Mouse (Mus musculus) MEL (cell line): ENCODE measurements around the gene Ctnna2. TPM values are rescaled to one million over a fixed set of nuclear protein-coding genes. Genes with fewer than 3 reads are reported as not detected.

Experiments used
- DNase-seq: peaks from one replicate; pipeline ENCODE4 v3.0.0; 2011; ENCODE audit warnings: low read depth, low spot score
- H3K27ac ChIP-seq: 2 replicates; pipeline ENCODE4 v1.5.1; 2012; ENCODE audit warnings: low read depth, mild to moderate bottlenecking, control low read depth, low read length, moderate library complexity; ENCODE audit not compliant: control insufficient read depth
- H3K27me3 ChIP-seq, 2 experiments: fragments of 150-350 bp in 1 of 2; sonication (generic) in 1 of 2; 2 replicates each; pipeline ENCODE4 v1.6.1; 2012; ENCODE audit warnings: low read length in 2 of 2, mild to moderate bottlenecking in 2 of 2, improper control_type of control experiment in 1 of 2, moderate library complexity in 1 of 2; ENCODE audit not compliant: insufficient read depth in 2 of 2, control insufficient read depth in 1 of 2
- H3K36me3 ChIP-seq, 2 experiments: 2 replicates each; pipeline ENCODE4 v1.6.1; 2012 to 2014; ENCODE audit warnings: low read length in 2 of 2, improper control_type of control experiment in 1 of 2, inconsistent platforms in 1 of 2, mild to moderate bottlenecking in 1 of 2; ENCODE audit not compliant: insufficient read depth in 2 of 2, control insufficient read depth in 1 of 2
- H3K4me1 ChIP-seq, 2 experiments: fragments of 150-350 bp in 1 of 2; sonication (generic) in 1 of 2; 2 replicates each; pipeline ENCODE4 v1.6.1; 2012; ENCODE audit warnings: low read length in 2 of 2, improper control_type of control experiment in 1 of 2, mild to moderate bottlenecking in 1 of 2; ENCODE audit not compliant: insufficient read depth in 2 of 2, control insufficient read depth in 1 of 2
- H3K4me3 ChIP-seq, 2 experiments: fragments of 150-350 bp in 1 of 2; sonication (generic) in 1 of 2; 2 replicates each; pipeline ENCODE4 v1.5.1; 2012; ENCODE audit warnings: low read depth in 2 of 2, low read length in 2 of 2, mild to moderate bottlenecking in 2 of 2, moderate library complexity in 2 of 2, control low read depth in 1 of 2, improper control_type of control experiment in 1 of 2; ENCODE audit not compliant: control insufficient read depth in 1 of 2, insufficient read depth in 1 of 2
- H3K79me2 ChIP-seq: 2 replicates; pipeline ENCODE4 v1.6.1; 2012; ENCODE audit warnings: mild to moderate bottlenecking, low read length, moderate library complexity; ENCODE audit not compliant: control insufficient read depth, poor library complexity, insufficient read depth
- H3K9ac ChIP-seq: 2 replicates; pipeline ENCODE4 v1.6.1; 2012; ENCODE audit warnings: low read depth, mild to moderate bottlenecking, control low read depth, low read length, moderate library complexity; ENCODE audit not compliant: control insufficient read depth, poor library complexity, severe bottlenecking
- H3K9me3 ChIP-seq: fragments of 150-350 bp; sonication (generic); replicated peaks from 2 replicates; pipeline ENCODE4 v1.6.1; 2012; ENCODE audit warnings: mild to moderate bottlenecking, low read length, improper control_type of control experiment, moderate library complexity; ENCODE audit not compliant: insufficient read depth
- BHLHE40 ChIP-seq: IDR thresholded peaks from 2 replicates; pipeline ENCODE4 v1.6.1; 2012; ENCODE audit warnings: low read depth, mild to moderate bottlenecking, inconsistent platforms, low read length, improper control_type of control experiment, borderline replicate concordance
- CHD1 ChIP-seq: IDR thresholded peaks from 2 replicates; pipeline ENCODE4 v1.6.1; 2012; ENCODE audit warnings: low read depth, mild to moderate bottlenecking, inconsistent platforms, low read length, improper control_type of control experiment
- CTCF ChIP-seq, 3 experiments: IDR thresholded peaks in 2 of 3; conservative IDR thresholded peaks in 1 of 3; 2 replicates each; pipeline ENCODE4 v1.5.1; 2011 to 2012; ENCODE audit warnings: low read length in 3 of 3, low read depth in 2 of 3, mild to moderate bottlenecking in 2 of 3, improper control_type of control experiment in 1 of 3, inconsistent platforms in 1 of 3, mixed read lengths in 1 of 3, moderate library complexity in 1 of 3; ENCODE audit not compliant: control insufficient read depth in 1 of 3, insufficient read depth in 1 of 3, poor library complexity in 1 of 3, severe bottlenecking in 1 of 3
- E2F4 ChIP-seq: IDR thresholded peaks from 2 replicates; pipeline ENCODE4 v1.6.1; 2011; ENCODE audit warnings: low read depth, low read length, improper control_type of control experiment, borderline replicate concordance
- ELF1 ChIP-seq: IDR thresholded peaks from 2 replicates; pipeline ENCODE4 v1.6.1; 2014; ENCODE audit warnings: low read depth, mild to moderate bottlenecking, inconsistent platforms, low read length, improper control_type of control experiment, moderate library complexity
- ETS1 ChIP-seq: IDR thresholded peaks from 2 replicates; pipeline ENCODE4 v1.6.1; 2012; ENCODE audit warnings: low read depth, mild to moderate bottlenecking, inconsistent platforms, low read length, improper control_type of control experiment, moderate library complexity
- GABPA ChIP-seq: IDR thresholded peaks from 2 replicates; pipeline ENCODE4 v1.6.1; 2012; ENCODE audit warnings: low read depth, mild to moderate bottlenecking, inconsistent platforms, low read length, improper control_type of control experiment, moderate library complexity
- HCFC1 ChIP-seq: IDR thresholded peaks from 2 replicates; pipeline ENCODE4 v1.6.1; 2012; ENCODE audit warnings: low read depth, mild to moderate bottlenecking, inconsistent platforms, low read length, improper control_type of control experiment, moderate library complexity
- JUND ChIP-seq: IDR thresholded peaks from 2 replicates; pipeline ENCODE4 v1.6.1; 2011; ENCODE audit warnings: low read depth, mild to moderate bottlenecking, improper control_type of control experiment, low read length
- KAT2A ChIP-seq: conservative IDR thresholded peaks from 2 replicates; pipeline ENCODE4 v1.6.1; 2012; ENCODE audit warnings: low read depth, low read length, improper control_type of control experiment, inconsistent platforms
- MAFK ChIP-seq: IDR thresholded peaks from 2 replicates; pipeline ENCODE4 v1.6.1; 2011; ENCODE audit warnings: low read depth, mild to moderate bottlenecking, low read length, improper control_type of control experiment, borderline replicate concordance
- MEF2A ChIP-seq: IDR thresholded peaks from 2 replicates; pipeline ENCODE4 v1.6.1; 2014; ENCODE audit warnings: low read depth, mild to moderate bottlenecking, inconsistent platforms, low read length, improper control_type of control experiment; ENCODE audit not compliant: poor library complexity, insufficient replicate concordance, severe bottlenecking; ENCODE audit errors: extremely low read depth
- MXI1 ChIP-seq: IDR thresholded peaks from 2 replicates; pipeline ENCODE4 v1.6.1; 2011; ENCODE audit warnings: mild to moderate bottlenecking, low read depth, low read length, improper control_type of control experiment
- MYB ChIP-seq: IDR thresholded peaks from 2 replicates; pipeline ENCODE4 v1.6.1; 2011; ENCODE audit warnings: mild to moderate bottlenecking, low read depth, low read length, improper control_type of control experiment
- MYC ChIP-seq: IDR thresholded peaks from 2 replicates; pipeline ENCODE4 v1.6.1; 2011; ENCODE audit warnings: low read depth, mild to moderate bottlenecking, low read length, improper control_type of control experiment, moderate library complexity
- NELFE ChIP-seq: IDR thresholded peaks from 2 replicates; pipeline ENCODE4 v1.6.1; 2011; ENCODE audit warnings: low read depth, low read length, improper control_type of control experiment
- NRF1 ChIP-seq: IDR thresholded peaks from 2 replicates; pipeline ENCODE4 v1.6.1; 2014; ENCODE audit warnings: low read depth, mild to moderate bottlenecking, inconsistent platforms, low read length, improper control_type of control experiment, moderate library complexity; ENCODE audit not compliant: poor library complexity, insufficient read depth, severe bottlenecking
- POLR2A ChIP-seq, 2 experiments: IDR thresholded peaks; 2 replicates each; pipeline ENCODE4 v1.6.1; 2011 to 2012; ENCODE audit warnings: low read length in 2 of 2, mild to moderate bottlenecking in 2 of 2, control low read depth in 1 of 2, improper control_type of control experiment in 1 of 2, low read depth in 1 of 2, moderate library complexity in 1 of 2; ENCODE audit not compliant: control insufficient read depth in 1 of 2, insufficient read depth in 1 of 2, poor library complexity in 1 of 2
- POLR2AphosphoS2 ChIP-seq: IDR thresholded peaks from 2 replicates; pipeline ENCODE4 v1.6.1; 2011; ENCODE audit warnings: low read length, improper control_type of control experiment
- POLR2AphosphoS5 ChIP-seq: IDR thresholded peaks from 2 replicates; pipeline ENCODE4 v1.6.1; 2012; ENCODE audit warnings: low read depth, borderline replicate concordance, mild to moderate bottlenecking, inconsistent platforms, low read length, moderate library complexity, mixed read lengths
- RAD21 ChIP-seq: IDR thresholded peaks from 2 replicates; pipeline ENCODE4 v1.6.1; 2011; ENCODE audit warnings: mild to moderate bottlenecking, low read depth, low read length, improper control_type of control experiment
- RCOR1 ChIP-seq: IDR thresholded peaks from 2 replicates; pipeline ENCODE4 v1.6.1; 2012; ENCODE audit warnings: low read depth, mild to moderate bottlenecking, inconsistent platforms, low read length, improper control_type of control experiment
- SIN3A ChIP-seq: IDR thresholded peaks from 2 replicates; pipeline ENCODE4 v1.6.1; 2012; ENCODE audit warnings: low read length, improper control_type of control experiment, inconsistent platforms
- SMC3 ChIP-seq: IDR thresholded peaks from 2 replicates; pipeline ENCODE4 v1.6.1; 2011; ENCODE audit warnings: low read depth, low read length, improper control_type of control experiment
- TBP ChIP-seq: IDR thresholded peaks from 2 replicates; pipeline ENCODE4 v1.8.0; 2011; ENCODE audit warnings: low read depth, low read length, improper control_type of control experiment
- UBTF ChIP-seq: IDR thresholded peaks from 2 replicates; pipeline ENCODE4 v1.6.1; 2012; ENCODE audit warnings: low read depth, mild to moderate bottlenecking, inconsistent platforms, low read length, improper control_type of control experiment, moderate library complexity, borderline replicate concordance; ENCODE audit not compliant: insufficient read depth
- USF1 ChIP-seq: IDR thresholded peaks from 2 replicates; pipeline ENCODE4 v1.6.1; 2014; ENCODE audit warnings: low read depth, mild to moderate bottlenecking, inconsistent platforms, low read length, improper control_type of control experiment, moderate library complexity
- USF2 ChIP-seq, 2 experiments: IDR thresholded peaks; 2 replicates each; pipeline ENCODE4 v1.6.1; 2011 to 2012; ENCODE audit warnings: improper control_type of control experiment in 2 of 2, low read length in 2 of 2, borderline replicate concordance in 1 of 2, inconsistent platforms in 1 of 2, low read depth in 1 of 2, mild to moderate bottlenecking in 1 of 2; ENCODE audit not compliant: insufficient read depth in 1 of 2
- ZC3H11A ChIP-seq: IDR thresholded peaks from 2 replicates; pipeline ENCODE4 v1.6.1; 2012; ENCODE audit warnings: low read depth, mild to moderate bottlenecking, inconsistent platforms, low read length, improper control_type of control experiment
- ZMIZ1 ChIP-seq: IDR thresholded peaks from 2 replicates; pipeline ENCODE4 v1.6.1; 2012; ENCODE audit warnings: low read depth, mild to moderate bottlenecking, inconsistent platforms, low read length, improper control_type of control experiment, moderate library complexity
- polyA plus RNA-seq, 2 experiments: library from polyadenylated mRNA; stranded (reverse) in 1 of 2; unstranded in 1 of 2; fragments of >175 nt in 1 of 2; fragments of >200 nt in 1 of 2; gene quantifications; 2 replicates each; pipeline versions ENCODE4 v1.2.1 to v1.2.4; 2012; ENCODE audit warnings: low replicate concordance in 2 of 2, low read depth in 1 of 2; ENCODE audit not compliant: insufficient read length in 2 of 2, insufficient read depth in 1 of 2, missing spikeins in 1 of 2
- total RNA-seq: library from RNA; depleted of rRNA; stranded (reverse); fragments of 300-350 nt; gene quantifications from 2 replicates; pipeline ENCODE4 v1.2.3, GENCODE M21; 2012

Gene Ctnna2
- total and polyA plus RNA-seq, 3 experiments: not detected

- H3K9ac ChIP-seq: no peak overlapping the region
- no peak for TF ChIP-seq ELF1
- TF ChIP-seq USF2 (IDR thresholded peaks at IDR 0.05; ENCODE audit: borderline replicate concordance in 1 of 2, insufficient read depth in 1 of 2, low read depth in 1 of 2, low read length in 2 of 2): no peak
- no peak for TF ChIP-seq UBTF
- TF ChIP-seq SIN3A: no peak
- no peak for TF ChIP-seq NRF1
- TF ChIP-seq USF1: no peak
- TF ChIP-seq MEF2A: no peak
- no peak for TF ChIP-seq ZC3H11A
- no peak for TF ChIP-seq SMC3
- TF ChIP-seq ZMIZ1: no peak
- no peak for TF ChIP-seq CHD1
- TF ChIP-seq NELFE: no peak
- no peak for TF ChIP-seq RCOR1
- TF ChIP-seq CTCF (IDR thresholded peaks at IDR 0.05 in 2 of 3, conservative IDR thresholded peaks at IDR 0.05 in 1 of 3; ENCODE audit: control insufficient read depth in 1 of 3, insufficient read depth in 1 of 3, low read depth in 2 of 3, low read length in 3 of 3, poor library complexity in 1 of 3, severe bottlenecking in 1 of 3): no peak
- TF ChIP-seq BHLHE40: no peak
- no peak for TF ChIP-seq MAFK
- TF ChIP-seq POLR2A (IDR thresholded peaks at IDR 0.05; ENCODE audit: control insufficient read depth in 1 of 2, insufficient read depth in 1 of 2, low read depth in 1 of 2, low read length in 2 of 2, poor library complexity in 1 of 2): no peak
- TF ChIP-seq POLR2AphosphoS5: no peak
- TF ChIP-seq GABPA: no peak
- TF ChIP-seq POLR2AphosphoS2: no peak
- TF ChIP-seq, all 39 proteins: peak for 0
- DNase-seq: no peak
- Histone ChIP-seq H3K4me1 (no peaks in the 10 kb centered on the region), H3K9me3 (no peaks in the 10 kb centered on the region), H3K79me2 (no peaks in the 10 kb centered on the region), H3K27me3 (no peaks in the 10 kb centered on the region), H3K36me3 (no peaks in the 10 kb centered on the region), H3K4me3 (no peak overlapping the region), H3K27ac (no peak overlapping the region)
These were observed 144.8 kb downstream of the Ctnna2 start for GRCm38 (mm10) chr6:77834680-77835079.

GRCm38 (mm10) chr6:77827526-77827925, 152.0 kb downstream of the Ctnna2 start:
- H3K27me3 ChIP-seq: no peaks in the 10 kb centered on the region
- TF ChIP-seq KAT2A (no peak), POLR2AphosphoS2 (no peak), E2F4 (no peak), MXI1 (no peak), RAD21 (no peak), ZMIZ1 (no peak), UBTF (no peak), MYB (no peak), RCOR1 (no peak), ELF1 (no peak), ETS1 (no peak), SIN3A (no peak), SMC3 (no peak), HCFC1 (no peak), TBP (no peak), JUND (no peak), POLR2A (IDR thresholded peaks at IDR 0.05; ENCODE audit: control insufficient read depth in 1 of 2, insufficient read depth in 1 of 2, low read depth in 1 of 2, low read length in 2 of 2, poor library complexity in 1 of 2) (no peak), MYC (no peak)
- H3K9ac ChIP-seq: no peak overlapping the region
- H3K9me3 ChIP-seq: no peaks in the 10 kb centered on the region
- no peak for DNase-seq
- H3K4me1 ChIP-seq: no peaks in the 10 kb centered on the region
- H3K4me3 ChIP-seq: no peak overlapping the region
- H3K36me3 ChIP-seq: no peaks in the 10 kb centered on the region
- no peak overlapping the region for H3K27ac ChIP-seq
- no peaks in the 10 kb centered on the region for H3K79me2 ChIP-seq
